Mouse (Mus musculus): ENCODE measurements around the gene Susd5. TPM values are rescaled to one million over a fixed set of nuclear protein-coding genes. Genes with fewer than 3 reads are reported as not detected.
"Not testable (repeated sequence)": the region's sequence is repeated elsewhere in the genome, so short reads cannot be mapped to it uniquely, and the experiment has no call there.

Susd5 gene
- polyA plus RNA-seq, 1 experiment from 2014 or later: 0.90 TPM

- ATAC-seq (ENCODE audit: low FRiP score) (no peak), DNase-seq (ENCODE audit: low spot score) (no peak)
- Histone ChIP-seq H3K9ac (ENCODE audit: low read depth, low read length) (no peak overlapping the region), H3K4me1 (replicated peaks; ENCODE audit: control insufficient read depth, insufficient read depth, low read length) (no peaks in the 10 kb centered on the region), H3K36me3 (ENCODE audit: control insufficient read depth, insufficient read depth, low read length) (no peaks in the 10 kb centered on the region), H3K9me3 (ENCODE audit: control insufficient read depth, low read length) (no peaks in the 10 kb centered on the region), H3K27ac (ENCODE audit: low read depth, low read length) (no peak overlapping the region), H3K27me3 (ENCODE audit: control insufficient read depth, insufficient read depth, low read length) (no peaks in the 10 kb centered on the region), H3K4me3 (ENCODE audit: low read depth, low read length) (no peak overlapping the region), H3K4me2 (replicated peaks; ENCODE audit: low read depth, low read length) (no peak overlapping the region)
- 90% methylated on average over 16 of the region's 16 CpGs for WGBS
Observed at GRCm38 (mm10) chr9:114050778-114051177, 6.2 kb upstream of the Susd5 start.

- ATAC-seq (ENCODE audit: low FRiP score) (no peak), DNase-seq (ENCODE audit: low spot score) (no peak)
- Histone ChIP-seq H3K4me3 (ENCODE audit: low read depth, low read length) (no peak overlapping the region), H3K9ac (ENCODE audit: low read depth, low read length) (no peak overlapping the region), H3K36me3 (ENCODE audit: control insufficient read depth, insufficient read depth, low read length) (no peaks in the 10 kb centered on the region), H3K4me2 (replicated peaks; ENCODE audit: low read depth, low read length) (no peak overlapping the region), H3K27ac (ENCODE audit: low read depth, low read length) (no peak overlapping the region), H3K9me3 (ENCODE audit: control insufficient read depth, low read length) (no peaks in the 10 kb centered on the region), H3K27me3 (ENCODE audit: control insufficient read depth, insufficient read depth, low read length) (peaks cover 6% of the 10 kb centered on the region), H3K4me1 (replicated peaks; ENCODE audit: control insufficient read depth, insufficient read depth, low read length) (no peaks in the 10 kb centered on the region)
- WGBS: 77% methylated on average over 4 of the region's 4 CpGs
Observed at GRCm38 (mm10) chr9:114052031-114052430, 4.9 kb upstream of the Susd5 start.

- Histone ChIP-seq H3K4me1 (replicated peaks; ENCODE audit: control insufficient read depth, insufficient read depth, low read length) (no peaks in the 10 kb centered on the region), H3K4me2 (replicated peaks; ENCODE audit: low read depth, low read length) (no peak overlapping the region), H3K4me3 (ENCODE audit: low read depth, low read length) (no peak overlapping the region), H3K27ac (ENCODE audit: low read depth, low read length) (no peak overlapping the region), H3K27me3 (ENCODE audit: control insufficient read depth, insufficient read depth, low read length) (peaks cover 14% of the 10 kb centered on the region), H3K36me3 (ENCODE audit: control insufficient read depth, insufficient read depth, low read length) (no peaks in the 10 kb centered on the region), H3K9me3 (ENCODE audit: control insufficient read depth, low read length) (no peaks in the 10 kb centered on the region), H3K9ac (ENCODE audit: low read depth, low read length) (no peak overlapping the region)
- DNase-seq (ENCODE audit: low spot score): no peak
- no peak for ATAC-seq (ENCODE audit: low FRiP score)
- 80% methylated on average over 6 of the region's 6 CpGs for WGBS
Observed at GRCm38 (mm10) chr9:114052866-114053265, 4.1 kb upstream of the Susd5 start.

- WGBS: 59% methylated on average over 12 of the region's 12 CpGs
- no peak overlapping the region for H3K4me2 ChIP-seq (replicated peaks; ENCODE audit: low read depth, low read length)
- DNase-seq (ENCODE audit: low spot score) (no peak), ATAC-seq (ENCODE audit: low FRiP score) (no peak)
- H3K27ac ChIP-seq (ENCODE audit: low read depth, low read length): no peak overlapping the region
- H3K36me3 ChIP-seq (ENCODE audit: control insufficient read depth, insufficient read depth, low read length): no peaks in the 10 kb centered on the region
- no peaks in the 10 kb centered on the region for H3K9me3 ChIP-seq (ENCODE audit: control insufficient read depth, low read length)
- no peaks in the 10 kb centered on the region for H3K27me3 ChIP-seq (ENCODE audit: control insufficient read depth, insufficient read depth, low read length)
- no peak overlapping the region for H3K9ac ChIP-seq (ENCODE audit: low read depth, low read length)
- no peak overlapping the region for H3K4me3 ChIP-seq (ENCODE audit: low read depth, low read length)
- no peaks in the 10 kb centered on the region for H3K4me1 ChIP-seq (replicated peaks; ENCODE audit: control insufficient read depth, insufficient read depth, low read length)
Observed at GRCm38 (mm10) chr9:114068494-114069053, 11.6 kb downstream of the Susd5 start.

- H3K4me1 ChIP-seq (replicated peaks; ENCODE audit: control insufficient read depth, insufficient read depth, low read length): no peaks in the 10 kb centered on the region
- no peak overlapping the region for H3K9ac ChIP-seq (ENCODE audit: low read depth, low read length)
- H3K27ac ChIP-seq (ENCODE audit: low read depth, low read length): no peak overlapping the region
- DNase-seq (ENCODE audit: low spot score) (no peak), ATAC-seq (ENCODE audit: low FRiP score) (no peak)
- 66% methylated on average over 6 of the region's 6 CpGs for WGBS
- no peak overlapping the region for H3K4me2 ChIP-seq (replicated peaks; ENCODE audit: low read depth, low read length)
- H3K36me3 ChIP-seq (ENCODE audit: control insufficient read depth, insufficient read depth, low read length): no peaks in the 10 kb centered on the region
- no peak overlapping the region for H3K4me3 ChIP-seq (ENCODE audit: low read depth, low read length)
- H3K9me3 ChIP-seq (ENCODE audit: control insufficient read depth, low read length): no peaks in the 10 kb centered on the region
- no peaks in the 10 kb centered on the region for H3K27me3 ChIP-seq (ENCODE audit: control insufficient read depth, insufficient read depth, low read length)
Observed at GRCm38 (mm10) chr9:114069372-114069771, 12.4 kb downstream of the Susd5 start.

GRCm38 (mm10) chr9:114073681-114074080, 16.7 kb downstream of the Susd5 start:
- Histone ChIP-seq H3K27ac (ENCODE audit: low read depth, low read length) (no peak overlapping the region), H3K4me2 (replicated peaks; ENCODE audit: low read depth, low read length) (no peak overlapping the region), H3K4me3 (ENCODE audit: low read depth, low read length) (no peak overlapping the region), H3K9ac (ENCODE audit: low read depth, low read length) (no peak overlapping the region), H3K27me3 (ENCODE audit: control insufficient read depth, insufficient read depth, low read length) (no peaks in the 10 kb centered on the region), H3K9me3 (ENCODE audit: control insufficient read depth, low read length) (no peaks in the 10 kb centered on the region), H3K36me3 (ENCODE audit: control insufficient read depth, insufficient read depth, low read length) (no peaks in the 10 kb centered on the region), H3K4me1 (replicated peaks; ENCODE audit: control insufficient read depth, insufficient read depth, low read length) (no peaks in the 10 kb centered on the region)
- ATAC-seq (ENCODE audit: low FRiP score): no peak
- WGBS: 88% methylated on average over 19 of the region's 19 CpGs
- DNase-seq (ENCODE audit: low spot score): no peak

- H3K4me1 ChIP-seq (replicated peaks; ENCODE audit: control insufficient read depth, insufficient read depth, low read length): no peaks in the 10 kb centered on the region
- no peak for DNase-seq (ENCODE audit: low spot score)
- 83% methylated on average over 3 of the region's 3 CpGs for WGBS
- H3K9ac ChIP-seq (ENCODE audit: low read depth, low read length): no peak overlapping the region
- no peaks in the 10 kb centered on the region for H3K9me3 ChIP-seq (ENCODE audit: control insufficient read depth, low read length)
- H3K36me3 ChIP-seq (ENCODE audit: control insufficient read depth, insufficient read depth, low read length): no peaks in the 10 kb centered on the region
- H3K4me2 ChIP-seq (replicated peaks; ENCODE audit: low read depth, low read length): no peak overlapping the region
- H3K4me3 ChIP-seq (ENCODE audit: low read depth, low read length): no peak overlapping the region
- H3K27ac ChIP-seq (ENCODE audit: low read depth, low read length): no peak overlapping the region
- no peak for ATAC-seq (ENCODE audit: low FRiP score)
- H3K27me3 ChIP-seq (ENCODE audit: control insufficient read depth, insufficient read depth, low read length): no peaks in the 10 kb centered on the region
Observed at GRCm38 (mm10) chr9:114086422-114086821, 29.5 kb downstream of the Susd5 start.

- Histone ChIP-seq H3K9me3 (ENCODE audit: control insufficient read depth, low read length) (no peaks in the 10 kb centered on the region), H3K36me3 (ENCODE audit: control insufficient read depth, insufficient read depth, low read length) (no peaks in the 10 kb centered on the region), H3K27ac (ENCODE audit: low read depth, low read length) (no peak overlapping the region), H3K4me1 (replicated peaks; ENCODE audit: control insufficient read depth, insufficient read depth, low read length) (no peaks in the 10 kb centered on the region), H3K4me3 (ENCODE audit: low read depth, low read length) (no peak overlapping the region), H3K4me2 (replicated peaks; ENCODE audit: low read depth, low read length) (no peak overlapping the region), H3K9ac (ENCODE audit: low read depth, low read length) (no peak overlapping the region), H3K27me3 (ENCODE audit: control insufficient read depth, insufficient read depth, low read length) (no peaks in the 10 kb centered on the region)
- ATAC-seq (ENCODE audit: low FRiP score) (no peak), DNase-seq (ENCODE audit: low spot score) (no peak)
- WGBS: 74% methylated on average over 11 of the region's 11 CpGs
Observed at GRCm38 (mm10) chr9:114087106-114087815, 30.3 kb downstream of the Susd5 start.

- H3K9ac ChIP-seq (ENCODE audit: low read depth, low read length); H3K4me1 ChIP-seq (replicated peaks; ENCODE audit: control insufficient read depth, insufficient read depth, low read length); H3K4me2 ChIP-seq (replicated peaks; ENCODE audit: low read depth, low read length); ATAC-seq (ENCODE audit: low FRiP score); H3K27ac ChIP-seq (ENCODE audit: low read depth, low read length); H3K27me3 ChIP-seq (ENCODE audit: control insufficient read depth, insufficient read depth, low read length); H3K36me3 ChIP-seq (ENCODE audit: control insufficient read depth, insufficient read depth, low read length); DNase-seq (ENCODE audit: low spot score); H3K9me3 ChIP-seq (ENCODE audit: control insufficient read depth, low read length); H3K4me3 ChIP-seq (ENCODE audit: low read depth, low read length): not testable (repeated sequence)
- WGBS: 87% methylated on average over 6 of the region's 6 CpGs
Observed at GRCm38 (mm10) chr9:114088885-114089284, 31.9 kb downstream of the Susd5 start.
